ENCODE assay signal across 23 mouse cellular contexts in genomic region chr16:18631141-18631540, GRCm38 (mm10). TPM values are rescaled to one million over a fixed set of nuclear protein-coding genes. Genes with fewer than 3 reads are reported as not detected.
DNase-seq lines count a peak whose midpoint lies in the region; ATAC-seq and TF ChIP-seq lines count a peak whose summit lies in the region.
"Had no signal": no experiment of that assay in that cellular context is flagged by ENCODE, and none has a peak within 500 bp of the region (broad histone marks: within the 10 kb centered on the region; RNA-seq: fewer than 3 reads in every experiment).

No protein-coding gene starts in this region.

- TF ChIP-seq CTCF in forebrain, postnatal 0 days (IDR thresholded peaks at IDR 0.05; ENCODE audit: low read depth), result no peak
- no peak for TF ChIP-seq CTCF in midbrain, postnatal 0 days (IDR thresholded peaks at IDR 0.05)

- 68% methylated on average over 7 of the region's 7 CpGs for WGBS in forebrain, embryonic 11.5 days
- 65% methylated on average over 7 of the region's 7 CpGs for WGBS in forebrain, postnatal 0 days
- 64% methylated on average over 7 of the region's 7 CpGs for WGBS in midbrain, embryonic 11.5 days
- 69% methylated on average over 7 of the region's 7 CpGs for WGBS in midbrain, postnatal 0 days

- H3K4me1 ChIP-seq in forebrain, embryonic 11.5 days (replicated peaks; ENCODE audit: control insufficient read depth, insufficient read depth, low read length), result peaks cover 2% of the 10 kb centered on the region; the same call in 1 of the 2 replicates
- peaks cover 14% of the 10 kb centered on the region for H3K4me1 ChIP-seq in forebrain, postnatal 0 days (ENCODE audit: insufficient read depth)
- H3K4me1 ChIP-seq in midbrain, embryonic 11.5 days (ENCODE audit: control insufficient read depth, insufficient read depth, low read length), result peaks cover 19% of the 10 kb centered on the region
- H3K4me1 ChIP-seq in midbrain, postnatal 0 days (ENCODE audit: insufficient read depth, low read length), result peaks cover 11% of the 10 kb centered on the region; the same call in 1 of the 2 replicates

- H3K4me2 ChIP-seq in forebrain, embryonic 11.5 days (ENCODE audit: low read depth, low read length, severe bottlenecking), result no peak overlapping the region
- H3K4me2 ChIP-seq in forebrain, postnatal 0 days (ENCODE audit: low read depth), result no peak overlapping the region
- H3K4me2 ChIP-seq in midbrain, embryonic 11.5 days, result no peak overlapping the region
- H3K4me2 ChIP-seq in midbrain, postnatal 0 days (ENCODE audit: low read depth, low read length, poor library complexity, severe bottlenecking), result no peak overlapping the region
- H3K4me2 ChIP-seq: hindbrain, embryonic 12.5 days had no signal

- peaks cover 21% of the 10 kb centered on the region for H3K27me3 ChIP-seq in forebrain, embryonic 11.5 days (ENCODE audit: control insufficient read depth, insufficient read depth, low read length)
- H3K27me3 ChIP-seq in forebrain, postnatal 0 days (ENCODE audit: insufficient read depth, low read length), result no peaks in the 10 kb centered on the region
- H3K27me3 ChIP-seq in midbrain, embryonic 11.5 days (ENCODE audit: control insufficient read depth, insufficient read depth, low read length), result peaks cover 21% of the 10 kb centered on the region
- no peaks in the 10 kb centered on the region for H3K27me3 ChIP-seq in midbrain, postnatal 0 days (ENCODE audit: insufficient read depth, low read length)
- H3K27me3 ChIP-seq: hindbrain, embryonic 15.5 days had no signal

- intact Hi-C loops in left cerebral cortex, postnatal 25 days (cut with DNase I), result no loop called here

- H3K27ac ChIP-seq in forebrain, embryonic 11.5 days (ENCODE audit: low read depth, low read length), result no peak overlapping the region
- no peak overlapping the region for H3K27ac ChIP-seq in forebrain, postnatal 0 days (ENCODE audit: low read depth, low read length)
- no peak overlapping the region for H3K27ac ChIP-seq in midbrain, embryonic 11.5 days (ENCODE audit: low read depth, low read length)
- no peak overlapping the region for H3K27ac ChIP-seq in midbrain, postnatal 0 days (ENCODE audit: low read depth, low read length)
- H3K27ac ChIP-seq: forebrain, embryonic 10.5 days; heart, adult 2 months; heart, embryonic 10.5 days; heart, embryonic 13.5 days had no signal

- no peaks in the 10 kb centered on the region for H3K9me3 ChIP-seq in forebrain, embryonic 11.5 days (ENCODE audit: control insufficient read depth, low read length)
- no peaks in the 10 kb centered on the region for H3K9me3 ChIP-seq in forebrain, postnatal 0 days (ENCODE audit: low read length)
- no peaks in the 10 kb centered on the region for H3K9me3 ChIP-seq in midbrain, embryonic 11.5 days (ENCODE audit: control insufficient read depth, low read length)
- H3K9me3 ChIP-seq in midbrain, postnatal 0 days (ENCODE audit: low read length), result no peaks in the 10 kb centered on the region
- H3K9me3 ChIP-seq: forebrain, embryonic 10.5 days; heart, embryonic 10.5 days; heart, embryonic 13.5 days; hindbrain, embryonic 12.5 days; hindbrain, embryonic 15.5 days had no signal

- ATAC-seq in forebrain, embryonic 11.5 days (replicated peaks; ENCODE audit: low FRiP score), result no peak
- ATAC-seq in forebrain, postnatal 0 days, result no peak
- no peak for ATAC-seq in midbrain, embryonic 11.5 days (ENCODE audit: low FRiP score)
- ATAC-seq in midbrain, postnatal 0 days (ENCODE audit: low FRiP score), result no peak
- ATAC-seq: CD4-positive, CD25-positive, alpha-beta regulatory T cell, adult 4 months; forebrain, embryonic 14.5 days had no signal

- H3K9ac ChIP-seq in forebrain, embryonic 11.5 days (ENCODE audit: low read length), result no peak overlapping the region
- H3K9ac ChIP-seq in forebrain, postnatal 0 days, result no peak overlapping the region
- H3K9ac ChIP-seq in midbrain, embryonic 11.5 days (ENCODE audit: low read length), result no peak overlapping the region
- no peak overlapping the region for H3K9ac ChIP-seq in midbrain, postnatal 0 days (replicated peaks; ENCODE audit: low read length, poor library complexity, severe bottlenecking)
- H3K9ac ChIP-seq: heart, embryonic 13.5 days; hindbrain, embryonic 12.5 days; hindbrain, embryonic 15.5 days had no signal

- H3K4me3 ChIP-seq in forebrain, embryonic 11.5 days (ENCODE audit: low read depth, low read length), result no peak overlapping the region
- H3K4me3 ChIP-seq in forebrain, postnatal 0 days (ENCODE audit: low read depth, low read length), result no peak overlapping the region
- no peak overlapping the region for H3K4me3 ChIP-seq in midbrain, embryonic 11.5 days (ENCODE audit: low read depth, low read length)
- no peak overlapping the region for H3K4me3 ChIP-seq in midbrain, postnatal 0 days (ENCODE audit: low read depth, low read length)
- H3K4me3 ChIP-seq: forebrain, embryonic 10.5 days; heart, adult 2 months; heart, embryonic 10.5 days; hindbrain, embryonic 15.5 days had no signal

- H3K36me3 ChIP-seq in forebrain, embryonic 11.5 days (ENCODE audit: control insufficient read depth, insufficient read depth, low read length), result no peaks in the 10 kb centered on the region
- no peaks in the 10 kb centered on the region for H3K36me3 ChIP-seq in forebrain, postnatal 0 days (ENCODE audit: insufficient read depth)
- H3K36me3 ChIP-seq in midbrain, embryonic 11.5 days (ENCODE audit: control insufficient read depth, insufficient read depth, low read length), result no peaks in the 10 kb centered on the region
- H3K36me3 ChIP-seq in midbrain, postnatal 0 days (ENCODE audit: insufficient read depth, low read length), result no peaks in the 10 kb centered on the region
- H3K36me3 ChIP-seq: forebrain, embryonic 10.5 days; heart, embryonic 10.5 days; heart, embryonic 13.5 days; hindbrain, embryonic 12.5 days; hindbrain, embryonic 15.5 days had no signal

- peak; percentile 27 for DNase-seq in forebrain, embryonic 11.5 days (ENCODE audit: low spot score)
- DNase-seq in forebrain, postnatal 0 days, result no peak
- peak; percentile 53 for DNase-seq in midbrain, embryonic 11.5 days (ENCODE audit: low spot score, missing footprints)
- no peak for DNase-seq in midbrain, postnatal 0 days (ENCODE audit: low spot score)
- DNase-seq in urinary bladder, adult 2 months (ENCODE audit: low spot score), result peak; percentile 13
- no peak for DNase-seq in urinary bladder, postnatal 10 days (ENCODE audit: low spot score)
- no peak for DNase-seq in left cerebral cortex, postnatal 25 days (ENCODE audit: low spot score in 2 of 2)
- DNase-seq: adrenal gland, adult 2 months; adrenal gland, postnatal 36 days; cerebellum, postnatal 25 days; embryo, embryonic 11 days; gastrocnemius, postnatal 25 days had no signal

RNA-seq across cellular contexts. Expression of gene Sept5, which starts 1.4 kb away (rescaled TPM):
- polyA plus RNA-seq in forebrain, embryonic 11.5 days (2014; fragmentation: Nextera tagmentation; extraction: Ambion mirVana), result 44.2 and 48.2 TPM in 2 replicates
- 372 and 373 TPM in 2 replicates for total RNA-seq in forebrain, postnatal 0 days (2014; rRNA removed)
- 265 and 267 TPM in 2 replicates for polyA plus RNA-seq in forebrain, postnatal 0 days (2015; fragmentation: Nextera tagmentation; extraction: Ambion mirVana)
- 40.7 and 52.0 TPM in 2 replicates for polyA plus RNA-seq in midbrain, embryonic 11.5 days (2014; fragmentation: Nextera tagmentation; extraction: Ambion mirVana)
- 376 and 407 TPM in 2 replicates for total RNA-seq in midbrain, postnatal 0 days (2014; rRNA removed)
- 247 and 258 TPM in 2 replicates for polyA plus RNA-seq in midbrain, postnatal 0 days (2015; fragmentation: Nextera tagmentation; extraction: Ambion mirVana)
- polyA plus RNA-seq in urinary bladder, adult 2 months (2012; rRNA removed), result 44.7 and 46.4 TPM in 2 replicates
- total RNA-seq in left cerebral cortex, postnatal 25 days (2021), result 100 to 1,000 TPM; 961 to 977 TPM

RNA-seq across cellular contexts. Expression of gene Gm49601, which starts 4.9 kb away (rescaled TPM):
- 2.8 and 3.4 TPM in 2 replicates for polyA plus RNA-seq in forebrain, embryonic 11.5 days (2014; fragmentation: Nextera tagmentation; extraction: Ambion mirVana)
- total RNA-seq in forebrain, postnatal 0 days (2014; rRNA removed), result 32.7 and 33.4 TPM in 2 replicates
- polyA plus RNA-seq in forebrain, postnatal 0 days (2015; fragmentation: Nextera tagmentation; extraction: Ambion mirVana), result 3.6 and 4.9 TPM in 2 replicates
- polyA plus RNA-seq in midbrain, embryonic 11.5 days (2014; fragmentation: Nextera tagmentation; extraction: Ambion mirVana), result 1.7 and 3.3 TPM in 2 replicates
- 14.2 and 33.6 TPM in 2 replicates for total RNA-seq in midbrain, postnatal 0 days (2014; rRNA removed)
- polyA plus RNA-seq in midbrain, postnatal 0 days (2015; fragmentation: Nextera tagmentation; extraction: Ambion mirVana), result 3.4 and 7.0 TPM in 2 replicates
- 11.8 and 15.0 TPM in 2 replicates for polyA plus RNA-seq in urinary bladder, adult 2 months (2012; rRNA removed)
- 100 to 1,000 TPM; 258 to 268 TPM for total RNA-seq in left cerebral cortex, postnatal 25 days (2021)
- total RNA-seq: hematopoietic stem cell, adult 5-6 weeks had no signal
- polyA plus RNA-seq: CD4-positive, CD25-positive, alpha-beta regulatory T cell, adult 4 months had no signal

RNA-seq across cellular contexts. Expression of gene Gp1bb, which starts 8.9 kb away (rescaled TPM):
- polyA plus RNA-seq in forebrain, embryonic 11.5 days (2014; fragmentation: Nextera tagmentation; extraction: Ambion mirVana), result 5.3 and 6.0 TPM in 2 replicates
- 34.1 and 34.2 TPM in 2 replicates for total RNA-seq in forebrain, postnatal 0 days (2014; rRNA removed)
- 9.4 and 11.4 TPM in 2 replicates for polyA plus RNA-seq in forebrain, postnatal 0 days (2015; fragmentation: Nextera tagmentation; extraction: Ambion mirVana)
- polyA plus RNA-seq in midbrain, embryonic 11.5 days (2014; fragmentation: Nextera tagmentation; extraction: Ambion mirVana), result 6.4 and 6.5 TPM in 2 replicates
- 28.6 and 39.4 TPM in 2 replicates for total RNA-seq in midbrain, postnatal 0 days (2014; rRNA removed)
- polyA plus RNA-seq in midbrain, postnatal 0 days (2015; fragmentation: Nextera tagmentation; extraction: Ambion mirVana), result 11.6 and 11.9 TPM in 2 replicates
- polyA plus RNA-seq in urinary bladder, adult 2 months (2012; rRNA removed), result 0.55 and 0.59 TPM in 2 replicates
- total RNA-seq in left cerebral cortex, postnatal 25 days (2021), result 1 to 10 TPM; 1.4 to 2.6 TPM
- total RNA-seq: adrenal gland, adult 2 months; gastrocnemius, adult 8-10 months had no signal
- polyA plus RNA-seq: CD4-positive, CD25-positive, alpha-beta regulatory T cell, adult 4 months had no signal

RNA-seq across cellular contexts. Expression of gene Tbx1, which starts 40.7 kb away (rescaled TPM):
- 0.83 and 1.3 TPM in 2 replicates for polyA plus RNA-seq in forebrain, embryonic 11.5 days (2014; fragmentation: Nextera tagmentation; extraction: Ambion mirVana)
- total RNA-seq in forebrain, postnatal 0 days (2014; rRNA removed), result 0.71 and 1.2 TPM in 2 replicates
- polyA plus RNA-seq in forebrain, postnatal 0 days (2015; fragmentation: Nextera tagmentation; extraction: Ambion mirVana), result 0.70 and 0.90 TPM in 2 replicates
- 0.63 and 0.87 TPM in 2 replicates for polyA plus RNA-seq in midbrain, embryonic 11.5 days (2014; fragmentation: Nextera tagmentation; extraction: Ambion mirVana)
- total RNA-seq in midbrain, postnatal 0 days (2014; rRNA removed), result 0.52 and 1.3 TPM in 2 replicates
- polyA plus RNA-seq in midbrain, postnatal 0 days (2015; fragmentation: Nextera tagmentation; extraction: Ambion mirVana), result 0.70 and 0.81 TPM in 2 replicates
- 2.0 and 4.1 TPM in 2 replicates for polyA plus RNA-seq in urinary bladder, adult 2 months (2012; rRNA removed)
- 1 to 10 TPM in 1 of 2 experiments, under 1 TPM in 1; 0.96 to 1.5 TPM for total RNA-seq in left cerebral cortex, postnatal 25 days (2021)
- total RNA-seq: hematopoietic stem cell, adult 5-6 weeks; MEL had no signal
- polyA plus RNA-seq: CD4-positive, CD25-positive, alpha-beta regulatory T cell, adult 4 months had no signal

Comparison
In these comparisons a context has a peak if more than half of its experiments do, and no peak if none do; other contexts are left out.
1. DNase-seq: peak in forebrain, embryonic 11.5 days (single experiment), midbrain, embryonic 11.5 days (single experiment) and urinary bladder, adult 2 months (single experiment); none in forebrain, postnatal 0 days (single experiment), midbrain, postnatal 0 days (single experiment), urinary bladder, postnatal 10 days (single experiment) and left cerebral cortex, postnatal 25 days (0 of 2).